Mouse (Mus musculus) liver, adult 2 months (tissue): Measurements from ENCODE around the gene Dnaaf5. TPM values are rescaled to one million over a fixed set of nuclear protein-coding genes. Genes with fewer than 3 reads are reported as not detected.

Source experiments
- DNase-seq: peaks from one replicate; pipeline ENCODE4 v3.0.0-alpha.2; 2011; ENCODE audit warnings: low read depth, low spot score; ENCODE audit errors: extremely low read depth
- H3K27ac ChIP-seq: fragments of 200-500 bp; replicated peaks from 2 replicates; pipeline ENCODE4 v1.5.1; 2012; ENCODE audit warnings: low read depth, mild to moderate bottlenecking, control low read depth, inconsistent platforms, low read length; ENCODE audit not compliant: insufficient read depth
- H3K27me3 ChIP-seq: fragments of 200-500 bp; 2 replicates; pipeline ENCODE4 v1.6.1; 2012; ENCODE audit warnings: mild to moderate bottlenecking, moderate library complexity, low read length, inconsistent platforms; ENCODE audit not compliant: control insufficient read depth, insufficient read depth
- H3K36me3 ChIP-seq: fragments of 200-500 bp; 2 replicates; pipeline ENCODE4 v1.6.1; 2012; ENCODE audit warnings: low read length, inconsistent platforms; ENCODE audit not compliant: control insufficient read depth, insufficient read depth
- H3K4me1 ChIP-seq: fragments of 200-500 bp; 2 replicates; pipeline ENCODE4 v1.6.1; 2011; ENCODE audit warnings: low read length; ENCODE audit not compliant: control insufficient read depth, insufficient read depth
- H3K4me3 ChIP-seq: fragments of 200-500 bp; 2 replicates; pipeline ENCODE4 v1.5.1; 2011; ENCODE audit warnings: low read depth, mild to moderate bottlenecking, control low read depth, low read length, moderate library complexity; ENCODE audit not compliant: insufficient read depth
- H3K79me2 ChIP-seq: fragments of 200-500 bp; 2 replicates; pipeline ENCODE4 v1.6.1; 2012; ENCODE audit warnings: inconsistent platforms, mild to moderate bottlenecking, low read length, moderate library complexity; ENCODE audit not compliant: control insufficient read depth, insufficient read depth
- H3K9ac ChIP-seq: fragments of 200-500 bp; 2 replicates; pipeline ENCODE4 v1.6.1; 2012; ENCODE audit warnings: low read depth, mild to moderate bottlenecking, control low read depth, inconsistent platforms, low read length
- CTCF ChIP-seq: fragments of 200-500 bp; IDR thresholded peaks from 2 replicates; pipeline ENCODE4 v1.5.1; 2011; ENCODE audit warnings: low read depth, low read length, control low read depth
- POLR2A ChIP-seq: fragments of 200-500 bp; IDR thresholded peaks from 2 replicates; pipeline ENCODE4 v1.6.1; 2011; ENCODE audit warnings: low read length, control low read depth; ENCODE audit not compliant: insufficient read depth; ENCODE audit errors: extremely low read depth
- WGBS: fragments of 180-500 bp; shearing (Covaris S2); methylation state at CpG from one replicate; pipeline ENCODE4 v1.1.7; 2018; 5-methylcytosine and 5-hydroxymethylcytosine counted together
- polyA plus RNA-seq: library from polyadenylated mRNA; depleted of rRNA; stranded (reverse); fragments of >200 nt; gene quantifications from 2 replicates; pipeline ENCODE4 v1.2.3, GENCODE M21; 2012
- total RNA-seq: library from RNA; depleted of rRNA; stranded (reverse); fragments of >200 nt; gene quantifications from 2 replicates; pipeline ENCODE4 v1.2.3, GENCODE M21; 2014

The Dnaaf5 gene
- total and polyA plus RNA-seq, 2 experiments = 2.7 to 8.1 TPM

DNA sequence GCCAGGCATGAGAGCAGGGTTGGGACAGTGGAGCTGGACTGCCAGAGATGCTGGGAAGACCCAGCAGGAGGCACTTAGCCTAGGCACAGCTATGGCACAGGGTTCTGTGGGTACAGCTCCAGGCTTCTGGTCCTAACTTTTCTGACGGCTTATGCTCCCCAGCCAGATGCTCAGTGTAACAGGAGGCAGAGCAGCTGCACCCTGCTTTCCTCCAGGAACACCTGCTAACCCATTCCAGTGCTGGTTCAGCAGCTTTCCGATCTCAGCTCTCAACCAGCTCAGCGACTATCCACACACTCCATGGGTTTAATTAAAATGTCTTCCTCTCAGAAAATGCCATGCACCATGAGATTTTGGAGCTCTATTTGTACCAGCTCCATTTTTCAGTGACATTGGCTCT lies 66.8 kb downstream of the Dnaaf5 start:
- Histone ChIP-seq H3K4me3 (no peak overlapping the region), H3K27ac (no peak overlapping the region), H3K4me1 (no peaks in the 10 kb centered on the region), H3K9ac (no peak overlapping the region), H3K27me3 (no peaks in the 10 kb centered on the region), H3K36me3 (peaks cover 13% of the 10 kb centered on the region), H3K79me2 (peaks cover 4% of the 10 kb centered on the region)
- TF ChIP-seq CTCF (no peak), POLR2A (no peak)
- WGBS = 91% methylated on average over 3 of the region's 3 CpGs
- no peak for DNase-seq

GRCm38 (mm10) chr5:139220006-139220515 lies 70.0 kb downstream of the Dnaaf5 start:
- Histone ChIP-seq H3K36me3 (peaks cover 15% of the 10 kb centered on the region), H3K79me2 (peaks cover 3% of the 10 kb centered on the region; the same call in 1 of the 2 replicates), H3K9ac (no peak overlapping the region), H3K4me1 (no peaks in the 10 kb centered on the region), H3K27ac (no peak overlapping the region), H3K4me3 (no peak overlapping the region), H3K27me3 (no peaks in the 10 kb centered on the region)
- DNase-seq = no peak
- WGBS = 67% methylated on average over 4 of the region's 4 CpGs
- TF ChIP-seq CTCF (no peak), POLR2A (no peak)

DNA sequence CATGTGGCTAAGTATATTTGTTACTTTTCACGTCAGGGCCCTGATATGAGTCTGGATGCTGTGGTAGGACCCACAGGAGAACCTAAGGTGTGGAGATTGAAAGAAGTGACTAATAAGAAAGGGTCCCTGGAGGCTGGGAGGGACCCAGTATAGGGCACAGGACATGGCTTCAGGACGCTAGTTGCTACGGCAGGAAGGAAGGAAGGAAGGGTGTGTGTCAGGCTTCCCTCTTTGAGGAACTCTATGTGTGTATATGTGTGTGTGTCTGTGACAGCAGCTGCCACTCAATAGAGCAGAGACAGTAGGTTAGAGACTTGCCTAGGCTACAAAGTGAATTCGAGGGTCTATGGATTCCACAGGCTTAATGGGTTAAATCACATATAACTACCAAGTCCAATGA lies 70.6 kb downstream of the Dnaaf5 start:
- no peak for DNase-seq
- no peak overlapping the region for H3K4me3 ChIP-seq
- no peaks in the 10 kb centered on the region for H3K4me1 ChIP-seq
- 80% methylated on average over 4 of the region's 4 CpGs for WGBS
- no peaks in the 10 kb centered on the region for H3K79me2 ChIP-seq
- TF ChIP-seq CTCF = no peak
- no peak for TF ChIP-seq POLR2A
- H3K9ac ChIP-seq = no peak overlapping the region
- H3K27me3 ChIP-seq = no peaks in the 10 kb centered on the region
- H3K27ac ChIP-seq = no peak overlapping the region
- peaks cover 14% of the 10 kb centered on the region for H3K36me3 ChIP-seq

GRCm38 (mm10) chr5:139223331-139223730 lies 73.3 kb downstream of the Dnaaf5 start:
- no peaks in the 10 kb centered on the region for H3K79me2 ChIP-seq
- no peaks in the 10 kb centered on the region for H3K4me1 ChIP-seq
- no peak for TF ChIP-seq POLR2A
- TF ChIP-seq CTCF = no peak
- 92% methylated on average over 10 of the region's 10 CpGs for WGBS
- H3K27ac ChIP-seq = no peak overlapping the region
- no peak overlapping the region for H3K9ac ChIP-seq
- no peak overlapping the region for H3K4me3 ChIP-seq
- H3K36me3 ChIP-seq = peaks cover 21% of the 10 kb centered on the region
- H3K27me3 ChIP-seq = no peaks in the 10 kb centered on the region
- no peak for DNase-seq

DNA sequence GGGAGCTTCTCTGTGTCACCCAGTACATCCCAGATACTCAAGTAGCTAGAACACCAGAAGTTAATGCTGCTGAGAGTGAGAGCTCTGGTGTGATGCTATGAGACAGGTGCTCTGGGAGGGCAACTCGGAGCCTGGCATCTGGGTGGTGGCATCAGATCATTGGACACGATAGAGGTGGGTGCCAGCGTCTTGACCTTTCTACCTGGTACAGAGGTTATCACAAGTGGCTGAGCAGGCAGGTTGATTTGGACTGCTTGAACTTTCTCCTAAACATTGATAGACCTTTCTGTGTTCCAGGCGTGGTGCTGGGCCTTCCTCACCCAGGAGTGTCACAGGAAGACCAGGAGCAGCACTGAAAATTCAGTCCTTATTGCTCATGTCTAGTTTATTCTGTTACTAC lies 77.2 kb downstream of the Dnaaf5 start:
- no peak for TF ChIP-seq CTCF
- TF ChIP-seq POLR2A = no peak
- Histone ChIP-seq H3K9ac (no peak overlapping the region), H3K27ac (no peak overlapping the region), H3K27me3 (no peaks in the 10 kb centered on the region), H3K36me3 (peaks cover 19% of the 10 kb centered on the region; the same call in 1 of the 2 replicates), H3K4me3 (no peak overlapping the region), H3K79me2 (no peaks in the 10 kb centered on the region), H3K4me1 (no peaks in the 10 kb centered on the region)
- 94% methylated on average over 4 of the region's 4 CpGs for WGBS
- DNase-seq = no peak

GRCm38 (mm10) chr5:139227645-139228044 lies 77.6 kb downstream of the Dnaaf5 start:
- H3K9ac ChIP-seq = no peak overlapping the region
- no peak overlapping the region for H3K4me3 ChIP-seq
- no peak for DNase-seq
- no peak overlapping the region for H3K27ac ChIP-seq
- TF ChIP-seq CTCF (no peak), POLR2A (no peak)
- H3K27me3 ChIP-seq = no peaks in the 10 kb centered on the region
- no peaks in the 10 kb centered on the region for H3K79me2 ChIP-seq
- WGBS = 98% methylated on average over 2 of the region's 2 CpGs
- no peaks in the 10 kb centered on the region for H3K4me1 ChIP-seq
- peaks cover 19% of the 10 kb centered on the region; the same call in 1 of the 2 replicates for H3K36me3 ChIP-seq
